Mouse (Mus musculus): ENCODE data around the gene Gm44511.
"Not testable (repeated sequence)": the region's sequence is repeated elsewhere in the genome, so short reads cannot be mapped to it uniquely, and the experiment has no call there.

The Gm44511 gene

DNA sequence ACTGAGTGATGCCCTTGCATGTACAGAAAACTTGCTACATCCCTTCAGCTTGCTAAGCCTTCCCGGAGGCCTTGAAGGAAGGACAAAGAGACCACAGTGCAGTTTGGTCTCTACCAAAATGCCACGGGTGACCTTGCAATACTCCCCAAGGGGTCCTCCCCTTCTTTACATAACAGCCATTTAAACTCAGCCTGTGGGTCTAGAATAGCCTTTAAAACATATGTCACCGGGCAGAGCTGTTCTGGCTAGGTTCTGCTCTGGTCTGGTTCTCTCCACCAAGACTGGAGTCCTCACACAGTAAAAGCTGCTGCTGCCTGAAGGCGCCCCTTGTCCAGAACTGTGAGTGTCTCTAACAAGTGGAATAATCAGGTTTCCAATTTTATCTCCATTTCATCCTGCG, 25.4 kb downstream of the Gm44511 start:
- DNase-seq (ENCODE audit: low read depth, low spot score), result not testable (repeated sequence)

GRCm38 (mm10) chr6:128799896-128800270, 26.2 kb downstream of the Gm44511 start:
- no peak for DNase-seq (ENCODE audit: low read depth, low spot score)

DNA sequence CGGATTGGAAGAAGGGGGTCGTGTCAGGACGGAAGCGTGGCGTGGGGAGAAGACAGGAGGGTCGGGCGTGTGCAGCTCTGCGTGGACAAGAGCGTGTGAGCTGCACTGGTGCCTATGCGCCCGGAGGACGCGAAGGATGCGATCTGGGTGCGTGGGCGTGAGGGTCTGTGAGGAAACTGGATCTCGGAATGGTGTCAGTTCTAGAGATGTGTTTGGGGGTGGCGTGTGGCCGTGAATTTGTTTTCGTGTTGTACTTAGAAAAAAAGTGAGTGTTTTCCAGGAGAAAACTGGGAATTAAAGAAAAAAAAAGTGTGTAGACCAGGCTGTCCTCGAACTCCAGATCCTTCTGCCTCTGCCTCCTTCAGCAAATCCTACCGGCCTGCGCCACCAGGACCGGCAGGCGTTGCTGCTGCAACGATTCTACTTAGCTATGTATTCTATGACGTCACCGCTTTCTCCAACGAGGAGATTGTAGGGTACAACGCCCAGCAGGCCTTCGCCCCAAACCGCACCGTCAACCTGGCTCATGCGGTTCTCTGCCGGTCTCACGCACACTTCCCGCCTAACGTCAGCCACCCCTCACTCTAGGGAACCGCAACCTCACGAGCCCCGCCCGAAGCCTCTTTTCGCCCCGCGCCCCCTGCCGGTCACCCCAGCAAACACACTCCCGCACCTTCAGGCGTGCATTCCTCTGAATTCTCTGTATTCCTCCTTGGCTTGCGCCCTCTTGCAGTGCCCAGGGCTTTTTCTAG, 26.8 kb downstream of the Gm44511 start:
- DNase-seq (ENCODE audit: low read depth, low spot score), result peak; percentile 87

DNA sequence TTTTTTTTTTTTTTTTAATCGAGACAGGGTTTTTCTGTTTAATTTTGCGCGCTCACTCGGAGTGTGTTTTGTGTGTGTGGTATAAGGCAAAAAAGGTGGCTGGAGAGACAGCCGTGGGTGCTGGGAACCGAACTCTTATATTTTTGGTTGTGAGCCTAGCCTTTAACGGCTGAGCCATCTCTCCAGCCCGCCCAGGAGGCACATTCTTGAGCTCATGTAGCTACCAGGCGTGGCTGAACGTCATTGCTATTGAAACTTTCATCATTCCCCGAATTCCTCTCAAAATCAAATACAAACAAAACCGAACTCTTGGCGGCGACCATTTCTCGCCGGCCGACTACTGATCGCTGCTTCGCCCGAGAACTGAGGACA, 27.4 kb downstream of the Gm44511 start:
- DNase-seq (ENCODE audit: low read depth, low spot score), result peak; percentile 71

GRCm38 (mm10) chr6:128797936-128798771, 28.0 kb downstream of the Gm44511 start:
- DNase-seq (ENCODE audit: low read depth, low spot score), result no peak

- no peak for DNase-seq (ENCODE audit: low read depth, low spot score)
Observed at GRCm38 (mm10) chr6:128797185-128797905, 28.8 kb downstream of the Gm44511 start.

DNA sequence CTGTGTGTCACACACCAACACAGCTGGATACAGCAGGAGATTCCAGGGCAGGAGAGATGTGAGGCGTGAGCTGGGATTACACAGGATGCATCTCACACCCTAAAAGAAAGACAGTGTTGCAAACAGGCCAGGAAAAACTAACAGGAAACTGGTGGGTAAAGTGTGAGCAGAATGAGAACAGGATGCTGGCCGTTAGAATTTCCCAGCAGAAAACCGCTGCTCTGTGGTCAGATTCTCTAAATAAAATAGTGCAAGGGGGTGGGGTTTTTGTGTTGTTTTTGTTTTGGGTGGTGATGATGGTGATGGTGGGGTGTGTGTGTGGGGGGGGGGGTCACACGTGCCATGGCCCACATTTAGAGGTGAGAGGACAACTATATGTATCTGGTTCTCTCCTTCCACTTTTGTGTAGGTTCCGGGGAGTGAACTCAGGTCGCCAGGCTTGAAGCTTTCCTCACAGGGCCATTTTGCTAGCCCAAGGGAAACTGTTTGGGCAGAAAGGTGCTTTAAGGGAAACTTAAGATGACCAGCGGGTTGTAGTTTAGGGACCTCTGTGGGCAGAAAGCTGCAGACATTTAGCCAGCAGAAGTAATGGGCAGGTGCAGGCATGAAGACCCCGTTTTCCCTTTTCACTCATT, 29.7 kb downstream of the Gm44511 start:
- no peak for DNase-seq (ENCODE audit: low read depth, low spot score)

- DNase-seq (ENCODE audit: low read depth, low spot score), result no peak
Observed at GRCm38 (mm10) chr6:128793734-128794133, 32.4 kb downstream of the Gm44511 start.

GRCm38 (mm10) chr6:128790491-128790994, 35.6 kb downstream of the Gm44511 start:
- DNase-seq (ENCODE audit: low read depth, low spot score), result not testable (repeated sequence)

DNA sequence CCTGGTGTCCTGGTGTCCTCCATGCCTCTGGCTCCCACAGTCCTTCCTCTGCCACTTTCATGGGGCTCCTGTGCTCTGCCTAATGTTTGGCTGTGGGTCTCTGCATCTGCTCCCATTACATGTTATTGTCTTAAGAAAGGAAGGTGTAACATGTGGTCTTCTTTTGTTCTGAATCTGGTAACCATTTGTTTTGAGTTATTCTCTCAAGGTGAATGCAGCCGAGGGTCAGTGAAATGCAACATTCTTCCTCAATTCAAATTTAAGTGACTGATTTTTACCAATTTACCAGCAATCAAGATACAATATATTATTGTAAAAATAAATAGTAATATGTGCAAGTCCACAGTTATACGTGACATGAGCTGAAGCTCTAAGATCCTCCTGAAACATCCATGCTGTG, 37.0 kb downstream of the Gm44511 start, which contains the start of gene Klrb1c:
TSS of gene Klrb1c (minus strand) at position 101 of the 400 bp plus-strand sequence.
- DNase-seq (ENCODE audit: low read depth, low spot score), result no peak

- no peak for DNase-seq (ENCODE audit: low read depth, low spot score)
Observed at GRCm38 (mm10) chr6:128788517-128788916, 37.6 kb downstream of the Gm44511 start.

DNA sequence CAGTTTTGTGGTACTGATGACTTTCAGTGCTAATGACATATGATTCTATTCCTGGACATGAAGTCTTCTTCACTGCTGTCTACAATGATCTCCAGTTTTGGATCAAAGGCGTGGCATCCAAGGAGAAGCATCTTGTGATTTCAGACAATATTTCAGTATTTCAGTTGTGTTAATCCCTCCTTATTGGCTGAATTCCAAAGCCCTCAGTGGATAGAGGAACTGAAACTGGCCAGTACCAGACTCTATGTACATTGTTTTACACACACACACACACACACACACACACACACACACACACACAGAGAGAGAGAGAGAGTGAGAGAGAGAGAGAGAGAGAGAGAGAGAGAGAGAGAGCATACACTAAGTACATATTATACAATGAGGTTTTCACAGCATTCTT, 39.7 kb downstream of the Gm44511 start:
- not testable (repeated sequence) for DNase-seq (ENCODE audit: low read depth, low spot score)

GRCm38 (mm10) chr6:128769481-128770253, 56.4 kb downstream of the Gm44511 start:
- DNase-seq (ENCODE audit: low read depth, low spot score), result no peak

- no peak for DNase-seq (ENCODE audit: low read depth, low spot score)
Observed at GRCm38 (mm10) chr6:128768047-128768446, 58.1 kb downstream of the Gm44511 start.

DNA sequence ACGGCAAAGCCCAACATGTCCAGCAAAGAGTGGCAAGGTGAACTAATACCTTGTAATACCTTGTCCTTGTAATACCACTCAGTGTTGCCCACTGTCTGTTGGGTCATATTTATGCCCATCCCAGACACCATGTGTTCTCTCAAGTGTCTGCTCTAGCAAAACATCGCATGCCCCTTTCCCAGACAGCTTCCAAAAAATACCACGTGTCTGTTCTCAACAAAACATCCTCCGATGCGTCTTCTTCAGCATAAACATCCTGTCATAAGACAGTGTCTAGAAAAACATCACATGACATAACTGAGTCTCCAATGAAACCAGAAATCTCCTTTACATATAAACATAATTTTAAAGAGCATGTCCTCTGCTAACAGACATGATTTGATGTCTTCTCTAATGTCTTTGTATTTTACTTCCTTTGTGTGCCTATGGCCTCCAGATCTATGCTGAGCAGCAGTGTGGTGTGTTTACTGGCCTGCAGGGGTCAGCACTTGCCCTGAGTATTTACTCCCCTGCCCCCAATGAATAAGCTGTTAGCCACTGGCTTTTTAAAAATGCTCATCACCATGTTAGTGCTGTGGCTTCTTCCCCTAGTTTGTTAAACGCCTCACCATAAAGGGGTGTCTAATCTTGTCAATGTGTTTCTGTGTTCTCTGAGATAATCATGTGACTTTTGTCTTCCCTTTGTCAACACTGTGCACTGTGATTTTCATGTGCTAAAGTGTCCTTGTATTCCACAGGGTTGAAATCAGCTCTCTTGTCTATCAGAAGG, 59.4 kb downstream of the Gm44511 start:
- DNase-seq (ENCODE audit: low read depth, low spot score), result not testable (repeated sequence)

GRCm38 (mm10) chr6:128765211-128765610, 60.9 kb downstream of the Gm44511 start:
- DNase-seq (ENCODE audit: low read depth, low spot score), result no peak

DNA sequence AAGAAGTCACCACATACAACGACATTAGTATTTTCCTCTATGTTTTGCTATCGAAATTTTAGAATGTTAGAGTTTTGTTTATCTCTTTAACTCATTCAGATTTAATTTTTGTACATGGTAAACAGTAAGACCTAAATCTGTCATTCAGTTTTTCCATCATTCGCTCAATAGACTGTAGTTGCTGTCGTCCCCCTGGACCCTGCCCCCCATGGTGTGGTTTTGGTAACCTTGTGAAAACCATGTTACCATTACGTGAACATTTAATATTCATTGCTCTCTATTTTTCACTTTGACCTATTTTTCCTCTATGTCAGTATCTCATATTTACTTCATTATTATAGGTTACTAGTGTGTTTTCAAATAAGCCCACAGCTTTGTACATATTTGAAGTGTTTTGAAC, 61.5 kb downstream of the Gm44511 start:
- DNase-seq (ENCODE audit: low read depth, low spot score), result no peak

- DNase-seq (ENCODE audit: low read depth, low spot score), result peak; percentile 93
Observed at GRCm38 (mm10) chr6:128763736-128764523, 62.2 kb downstream of the Gm44511 start.
